Mouse (Mus musculus) cortical plate, adult 2 months (tissue): ENCODE results near the gene Nrxn3.

Source experiments
- CTCF ChIP-seq: fragments of 200-500 bp; IDR thresholded peaks from 2 replicates; pipeline ENCODE4 v1.5.1; 2011; ENCODE audit warnings: mild to moderate bottlenecking, control low read depth, low read length; ENCODE audit not compliant: insufficient read depth; ENCODE audit errors: extremely low read depth
- POLR2A ChIP-seq: fragments of 200-500 bp; IDR thresholded peaks from 2 replicates; pipeline ENCODE4 v1.6.1; 2011; ENCODE audit warnings: mild to moderate bottlenecking, low read length, control low read depth; ENCODE audit not compliant: insufficient read depth; ENCODE audit errors: extremely low read depth

DNA sequence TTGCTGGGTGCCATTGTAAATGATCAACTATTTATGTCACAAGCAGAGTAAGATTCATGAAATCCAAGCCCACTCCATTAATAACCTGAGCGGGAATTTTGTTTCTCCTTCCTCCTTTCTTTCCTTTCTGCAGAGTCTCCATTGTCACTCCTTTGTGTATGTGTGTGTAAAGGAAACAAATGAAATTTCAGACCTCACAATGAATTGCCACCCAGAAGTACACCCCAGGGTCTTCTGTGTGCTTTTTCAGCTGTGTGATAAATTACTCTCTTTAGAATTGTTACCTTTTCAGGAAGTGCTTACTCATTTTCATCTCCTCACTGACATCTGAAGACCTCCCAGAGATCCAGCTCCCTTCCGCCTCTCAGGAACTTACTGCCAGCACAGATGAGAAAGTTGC, 1506.4 kb downstream of the Nrxn3 start:
- TF ChIP-seq CTCF, result no peak
- no peak for TF ChIP-seq POLR2A
